Mouse (Mus musculus) stomach, postnatal 0 days (tissue): ENCODE measurements around the gene 6030468B19Rik. TPM values are rescaled to one million over a fixed set of nuclear protein-coding genes. Genes with fewer than 3 reads are reported as not detected.

Experiments used
- ATAC-seq: fragments of 200-750 bp; cut with Nextera tagmentation; 2 replicates; pipeline ENCODE4 v1.8.0; 2017; ENCODE audit not compliant: low FRiP score, low TSS enrichment
- DNase-seq: peaks from one replicate; pipeline ENCODE4 v3.0.0-alpha.2; 2016; ENCODE audit warnings: low spot score
- H3K27ac ChIP-seq: fragments of 300-500 bp; sonication (generic); replicated peaks from 2 replicates; pipeline ENCODE4 v1.5.1; 2014; ENCODE audit warnings: mild to moderate bottlenecking, control low read depth
- H3K27me3 ChIP-seq: fragments of 300-500 bp; sonication (generic); 2 replicates; pipeline ENCODE4 v1.6.1; 2014; ENCODE audit warnings: low read length; ENCODE audit not compliant: control insufficient read depth, insufficient read depth
- H3K36me3 ChIP-seq: fragments of 300-500 bp; sonication (generic); 2 replicates; pipeline ENCODE4 v1.6.1; 2014; ENCODE audit warnings: low read length, mixed read lengths; ENCODE audit not compliant: control insufficient read depth, insufficient read depth
- H3K4me1 ChIP-seq: fragments of 300-500 bp; sonication (generic); replicated peaks from 2 replicates; pipeline ENCODE4 v1.6.1; 2014; ENCODE audit warnings: antibody characterized with exemption; ENCODE audit not compliant: control insufficient read depth, insufficient read depth
- H3K4me2 ChIP-seq: fragments of 300-500 bp; sonication (generic); replicated peaks from 2 replicates; pipeline ENCODE4 v1.6.1; 2014; ENCODE audit warnings: low read depth, mild to moderate bottlenecking, control low read depth, moderate library complexity
- H3K4me3 ChIP-seq: fragments of 300-500 bp; sonication (generic); 2 replicates; pipeline ENCODE4 v1.5.1; 2014; ENCODE audit warnings: low read depth, low read length, control low read depth
- H3K9ac ChIP-seq: fragments of 300-500 bp; sonication (generic); 2 replicates; pipeline ENCODE4 v1.6.1; 2014; ENCODE audit warnings: mild to moderate bottlenecking, low read length, control low read depth, mixed read lengths
- H3K9me3 ChIP-seq: fragments of 300-500 bp; sonication (generic); 2 replicates; pipeline ENCODE4 v1.6.1; 2016; ENCODE audit warnings: low read length; ENCODE audit not compliant: control insufficient read depth
- CTCF ChIP-seq: IDR thresholded peaks from 2 replicates; pipeline ENCODE4 v1.5.1; 2016; ENCODE audit warnings: antibody characterized with exemption, low read depth, mild to moderate bottlenecking, moderate library complexity
- EP300 ChIP-seq: optimal IDR thresholded peaks from 2 replicates; pipeline ENCODE3; 2016; ENCODE audit warnings: antibody characterized with exemption
- WGBS: fragments of 180-500 bp; shearing (Covaris S2); extraction: QIAGEN DNeasy Blood & Tissue Kit; methylation state at CpG from one replicate; pipeline ENCODE4 v1.1.7; 2014; 5-methylcytosine and 5-hydroxymethylcytosine counted together
- polyA plus RNA-seq: library from polyadenylated mRNA; unstranded; fragments of >200 nt; fragmentation: Nextera tagmentation; extraction: Ambion mirVana; gene quantifications from 2 replicates; pipeline ENCODE4 v1.2.1, GENCODE M21; 2015

Gene 6030468B19Rik
- polyA plus RNA-seq, 1 experiment from 2014 or later = not detected

DNA sequence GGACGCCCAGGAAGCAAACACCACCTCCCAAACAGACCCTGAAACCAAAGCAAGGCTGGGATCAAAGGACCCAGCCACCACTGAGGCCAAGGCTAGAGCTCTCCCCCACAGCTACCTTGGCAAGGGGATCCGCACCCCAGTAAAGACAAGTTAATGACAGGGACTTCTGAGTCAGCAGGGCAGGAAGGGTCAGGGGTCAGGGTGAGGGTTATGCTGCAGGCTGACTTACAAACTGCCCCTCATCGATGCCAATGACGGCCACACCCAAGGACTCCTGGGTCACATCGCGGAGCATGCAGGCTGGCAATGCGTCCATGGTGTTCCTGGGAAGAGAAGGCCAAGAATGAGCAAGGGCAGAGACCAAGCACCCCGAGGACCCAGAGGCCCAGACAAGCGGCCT, 24.4 kb downstream of the 6030468B19Rik start:
- 87% methylated on average over 9 of the region's 9 CpGs for WGBS
- DNase-seq = no peak
- Histone ChIP-seq H3K36me3 (peaks cover 3% of the 10 kb centered on the region; the same call in 1 of the 2 replicates), H3K27me3 (no peaks in the 10 kb centered on the region), H3K9ac (0 out of 2 replicates have a peak overlapping the region, but pooled peaks have one; percentile 8), H3K4me1 (peaks cover 6% of the 10 kb centered on the region), H3K27ac (peak overlapping the region; percentile 87), H3K4me2 (no peak overlapping the region), H3K9me3 (no peaks in the 10 kb centered on the region), H3K4me3 (no peak overlapping the region)
- no peak for TF ChIP-seq EP300
- TF ChIP-seq CTCF = no peak
- no peak for ATAC-seq

- TF ChIP-seq EP300 (peak; percentile 29), CTCF (no peak)
- ATAC-seq = no peak
- H3K9me3 ChIP-seq = no peaks in the 10 kb centered on the region
- no peaks in the 10 kb centered on the region for H3K27me3 ChIP-seq
- H3K4me1 ChIP-seq = peaks cover 6% of the 10 kb centered on the region
- H3K4me2 ChIP-seq = no peak overlapping the region
- peak; percentile 50 for DNase-seq
- H3K9ac ChIP-seq = peak overlapping the region; percentile 48; the same call in 1 of the 2 replicates
- peaks cover 3% of the 10 kb centered on the region; the same call in 1 of the 2 replicates for H3K36me3 ChIP-seq
- WGBS = 30% methylated on average over 7 of the region's 7 CpGs
- H3K27ac ChIP-seq = peak overlapping the region; percentile 87
- no peak overlapping the region for H3K4me3 ChIP-seq
Observed at GRCm38 (mm10) chr11:117822728-117823241, 25.3 kb downstream of the 6030468B19Rik start.

GRCm38 (mm10) chr11:117823411-117823810, 26.0 kb downstream of the 6030468B19Rik start:
- Histone ChIP-seq H3K9ac (no peak overlapping the region), H3K36me3 (peaks cover 3% of the 10 kb centered on the region; the same call in 1 of the 2 replicates), H3K4me2 (no peak overlapping the region; the same call in 1 of the 2 replicates), H3K4me3 (no peak overlapping the region), H3K27me3 (no peaks in the 10 kb centered on the region), H3K9me3 (no peaks in the 10 kb centered on the region), H3K27ac (peak overlapping the region; percentile 87), H3K4me1 (peaks cover 6% of the 10 kb centered on the region)
- DNase-seq = no peak
- TF ChIP-seq CTCF = no peak
- no peak for TF ChIP-seq EP300
- ATAC-seq = no peak
- WGBS = 77% methylated on average over 6 of the region's 6 CpGs

DNA sequence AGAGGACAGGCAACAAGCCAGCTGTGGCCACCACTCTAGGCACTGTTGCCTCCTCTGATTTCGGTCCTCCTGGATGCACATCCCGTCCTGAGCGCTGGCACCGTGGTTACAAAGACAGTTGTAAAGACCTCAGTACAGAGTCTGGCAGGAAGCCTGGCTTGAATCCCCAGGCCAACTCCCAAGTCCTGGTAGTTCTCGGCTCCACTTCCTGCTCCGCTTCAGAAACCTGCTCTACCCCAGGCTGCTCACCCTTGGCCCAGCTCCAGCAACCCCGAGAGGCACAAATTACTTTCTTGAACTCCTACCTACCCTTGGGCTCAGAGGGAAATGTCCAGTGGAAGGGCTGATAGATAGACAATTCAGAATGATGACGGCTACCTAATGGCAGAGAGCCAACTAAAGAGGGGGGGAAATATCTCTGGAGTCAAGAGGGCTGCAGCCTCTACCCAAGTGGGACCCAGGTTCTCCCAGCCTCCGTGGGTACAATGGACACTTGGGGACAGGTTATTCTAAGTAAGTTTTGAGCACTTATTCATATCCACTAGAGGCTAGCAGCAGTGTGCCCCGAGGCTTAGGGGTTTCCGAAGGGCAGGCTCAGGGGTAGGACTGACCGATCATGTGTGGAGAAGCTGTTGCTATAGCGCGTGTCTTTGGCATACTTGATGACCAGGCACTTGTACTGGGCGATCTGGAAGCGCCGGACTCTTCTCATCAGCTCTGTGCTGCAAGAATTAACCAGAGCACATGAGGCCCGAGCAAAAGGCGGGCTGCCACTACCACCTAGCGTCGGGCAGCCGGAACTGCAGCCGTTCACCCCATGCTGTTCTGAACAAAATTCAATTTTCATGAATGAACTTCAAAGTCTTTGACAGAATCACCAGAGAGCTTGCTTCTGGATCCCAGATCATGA, 26.9 kb downstream of the 6030468B19Rik start:
- H3K4me2 ChIP-seq = peak overlapping the region; percentile 79
- 5% methylated on average over 23 of the region's 23 CpGs for WGBS
- H3K27me3 ChIP-seq = no peaks in the 10 kb centered on the region
- DNase-seq (peak; percentile 87), ATAC-seq (peak; percentile 77)
- TF ChIP-seq EP300 = no peak
- peak; percentile 94 for TF ChIP-seq CTCF
- H3K4me1 ChIP-seq = peaks cover 13% of the 10 kb centered on the region
- H3K4me3 ChIP-seq = peak overlapping the region; percentile 52
- H3K36me3 ChIP-seq = no peaks in the 10 kb centered on the region; the same call in 1 of the 2 replicates
- peak overlapping the region; percentile 87 for H3K27ac ChIP-seq
- no peaks in the 10 kb centered on the region for H3K9me3 ChIP-seq
- peak overlapping the region; percentile 60; the same call in 1 of the 2 replicates for H3K9ac ChIP-seq

GRCm38 (mm10) chr11:117825333-117826101, 28.1 kb downstream of the 6030468B19Rik start, which contains the start of the genes Afmid and Tk1:
TSS of gene Afmid (plus strand) at chr11:117825924.
TSS of gene Tk1 (minus strand) at chr11:117826092.
- WGBS = under 1% methylated on average over 34 of the region's 34 CpGs
- DNase-seq = peak; percentile 87
- ATAC-seq = peak; percentile 25; the same call in 1 of the 2 replicates

More at GRCm38 (mm10) chr11:117825333-117826101, 28.1 kb downstream of the 6030468B19Rik start, which contains the start of the genes Afmid and Tk1:
- H3K27me3 ChIP-seq = no peaks in the 10 kb centered on the region
- TF ChIP-seq CTCF (no peak; the same call in 1 of the 2 replicates), EP300 (no peak)
- H3K9me3 ChIP-seq = no peaks in the 10 kb centered on the region
- peak within 1 kb of the TSS; percentile 84 for H3K27ac ChIP-seq
- peak within 1 kb of the TSS; percentile 79 for H3K4me2 ChIP-seq
- peak within 1 kb of the TSS; percentile 52 for H3K4me3 ChIP-seq
- H3K4me1 ChIP-seq = peaks cover 16% of the 10 kb centered on the region
- no peaks in the 10 kb centered on the region for H3K36me3 ChIP-seq
- peak within 1 kb of the TSS; percentile 60 for H3K9ac ChIP-seq
